Mouse (Mus musculus): ENCODE data around the gene Sult2a5.

Sult2a5 gene

GRCm38 (mm10) chr7:13623667-13624066, at the start of gene Sult2a5:
Sult2a5 (plus strand) TSS chr7:13623967.
- no peak for DNase-seq (ENCODE audit: low spot score)

Data from testis, postnatal 14 days (tissue).